Mouse (Mus musculus) stomach, postnatal 0 days (tissue): ENCODE data around the gene Gpx3. TPM values are rescaled to one million over a fixed set of nuclear protein-coding genes. Genes with fewer than 3 reads are reported as not detected.
A peak's percentile ranks its signal among the peaks of the same experiment; 100 is the strongest.

Source experiments
- ATAC-seq: fragments of 200-750 bp; cut with Nextera tagmentation; 2 replicates; pipeline ENCODE4 v1.8.0; 2017; ENCODE audit not compliant: low FRiP score, low TSS enrichment
- DNase-seq: peaks from one replicate; pipeline ENCODE4 v3.0.0-alpha.2; 2016; ENCODE audit warnings: low spot score
- H3K27ac ChIP-seq: fragments of 300-500 bp; sonication (generic); replicated peaks from 2 replicates; pipeline ENCODE4 v1.5.1; 2014; ENCODE audit warnings: mild to moderate bottlenecking, control low read depth
- H3K27me3 ChIP-seq: fragments of 300-500 bp; sonication (generic); 2 replicates; pipeline ENCODE4 v1.6.1; 2014; ENCODE audit warnings: low read length; ENCODE audit not compliant: control insufficient read depth, insufficient read depth
- H3K36me3 ChIP-seq: fragments of 300-500 bp; sonication (generic); 2 replicates; pipeline ENCODE4 v1.6.1; 2014; ENCODE audit warnings: low read length, mixed read lengths; ENCODE audit not compliant: control insufficient read depth, insufficient read depth
- H3K4me1 ChIP-seq: fragments of 300-500 bp; sonication (generic); replicated peaks from 2 replicates; pipeline ENCODE4 v1.6.1; 2014; ENCODE audit warnings: antibody characterized with exemption; ENCODE audit not compliant: control insufficient read depth, insufficient read depth
- H3K4me2 ChIP-seq: fragments of 300-500 bp; sonication (generic); replicated peaks from 2 replicates; pipeline ENCODE4 v1.6.1; 2014; ENCODE audit warnings: low read depth, mild to moderate bottlenecking, control low read depth, moderate library complexity
- H3K4me3 ChIP-seq: fragments of 300-500 bp; sonication (generic); 2 replicates; pipeline ENCODE4 v1.5.1; 2014; ENCODE audit warnings: low read depth, low read length, control low read depth
- H3K9ac ChIP-seq: fragments of 300-500 bp; sonication (generic); 2 replicates; pipeline ENCODE4 v1.6.1; 2014; ENCODE audit warnings: mild to moderate bottlenecking, low read length, control low read depth, mixed read lengths
- H3K9me3 ChIP-seq: fragments of 300-500 bp; sonication (generic); 2 replicates; pipeline ENCODE4 v1.6.1; 2016; ENCODE audit warnings: low read length; ENCODE audit not compliant: control insufficient read depth
- CTCF ChIP-seq: IDR thresholded peaks from 2 replicates; pipeline ENCODE4 v1.5.1; 2016; ENCODE audit warnings: antibody characterized with exemption, low read depth, mild to moderate bottlenecking, moderate library complexity
- EP300 ChIP-seq: optimal IDR thresholded peaks from 2 replicates; pipeline ENCODE3; 2016; ENCODE audit warnings: antibody characterized with exemption
- WGBS: fragments of 180-500 bp; shearing (Covaris S2); extraction: QIAGEN DNeasy Blood & Tissue Kit; methylation state at CpG from one replicate; pipeline ENCODE4 v1.1.7; 2014; 5-methylcytosine and 5-hydroxymethylcytosine counted together
- polyA plus RNA-seq: library from polyadenylated mRNA; unstranded; fragments of >200 nt; fragmentation: Nextera tagmentation; extraction: Ambion mirVana; gene quantifications from 2 replicates; pipeline ENCODE4 v1.2.1, GENCODE M21; 2015

Gene Gpx3
- polyA plus RNA-seq, 1 experiment from 2014 or later: 206 TPM

GRCm38 (mm10) chr11:54878893-54879292, 23.4 kb upstream of the Gpx3 start:
- no peak overlapping the region for H3K4me2 ChIP-seq
- DNase-seq (no peak), ATAC-seq (no peak)
- no peaks in the 10 kb centered on the region for H3K9me3 ChIP-seq
- H3K4me1 ChIP-seq: no peaks in the 10 kb centered on the region
- TF ChIP-seq CTCF (no peak), EP300 (no peak)
- H3K9ac ChIP-seq: no peak overlapping the region
- no peak overlapping the region for H3K4me3 ChIP-seq
- H3K27ac ChIP-seq: no peak overlapping the region
- H3K36me3 ChIP-seq: peaks cover 3% of the 10 kb centered on the region
- no peaks in the 10 kb centered on the region for H3K27me3 ChIP-seq
- 73% methylated on average over 6 of the region's 6 CpGs for WGBS

DNA sequence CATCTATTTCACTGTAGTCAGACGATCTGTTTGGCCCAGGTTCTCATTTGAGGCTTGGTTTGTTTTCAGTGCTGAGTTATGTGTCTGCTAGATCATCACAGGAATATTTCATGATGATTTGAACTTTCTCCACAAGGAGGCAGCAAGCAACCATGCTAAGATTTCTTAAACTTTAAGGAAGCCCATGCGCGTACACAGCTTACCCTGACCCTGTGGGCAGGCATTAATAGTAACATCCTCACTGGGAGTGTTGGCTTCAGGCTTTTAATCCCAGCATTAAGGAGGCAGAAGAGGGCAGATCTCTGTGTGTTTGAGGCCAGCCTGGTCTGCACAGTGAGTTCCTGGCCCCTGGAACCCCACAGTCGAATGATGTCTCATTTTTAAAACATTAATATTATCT, 22.8 kb upstream of the Gpx3 start:
- no peaks in the 10 kb centered on the region for H3K27me3 ChIP-seq
- no peak for DNase-seq
- no peak overlapping the region for H3K4me3 ChIP-seq
- H3K4me2 ChIP-seq: no peak overlapping the region
- H3K4me1 ChIP-seq: no peaks in the 10 kb centered on the region
- H3K9me3 ChIP-seq: no peaks in the 10 kb centered on the region
- peak; percentile 63; the same call in 1 of the 2 replicates for ATAC-seq
- H3K27ac ChIP-seq: no peak overlapping the region
- TF ChIP-seq CTCF (peak; percentile 95), EP300 (no peak)
- no peaks in the 10 kb centered on the region for H3K36me3 ChIP-seq
- 14% methylated on average over 4 of the region's 4 CpGs for WGBS
- no peak overlapping the region for H3K9ac ChIP-seq

DNA sequence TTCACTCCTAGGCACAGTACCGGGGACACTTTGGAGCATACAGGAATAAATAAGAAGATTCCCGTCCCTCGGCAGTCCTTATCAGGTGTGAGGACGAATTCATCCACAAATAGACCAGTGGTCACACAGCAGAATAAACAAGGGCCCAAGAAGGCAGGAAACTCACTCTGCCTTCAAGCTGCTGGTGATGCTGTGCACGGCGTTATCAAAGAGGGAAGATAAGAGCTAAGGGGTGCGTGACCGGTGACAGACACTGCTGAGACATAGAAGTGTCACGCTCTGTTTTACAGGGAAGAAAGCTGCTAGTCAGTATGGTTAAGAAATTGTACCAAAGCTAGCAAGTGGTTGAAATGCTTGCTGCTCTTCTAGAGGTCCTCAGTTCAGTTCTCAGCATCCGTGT, 22.3 kb upstream of the Gpx3 start:
- no peaks in the 10 kb centered on the region for H3K27me3 ChIP-seq
- no peak for DNase-seq
- H3K4me2 ChIP-seq: no peak overlapping the region
- H3K4me1 ChIP-seq: no peaks in the 10 kb centered on the region
- H3K36me3 ChIP-seq: no peaks in the 10 kb centered on the region
- no peak overlapping the region for H3K27ac ChIP-seq
- TF ChIP-seq CTCF (no peak), EP300 (no peak)
- no peaks in the 10 kb centered on the region for H3K9me3 ChIP-seq
- H3K9ac ChIP-seq: no peak overlapping the region
- ATAC-seq: no peak
- no peak overlapping the region for H3K4me3 ChIP-seq
- 55% methylated on average over 10 of the region's 10 CpGs for WGBS

DNA sequence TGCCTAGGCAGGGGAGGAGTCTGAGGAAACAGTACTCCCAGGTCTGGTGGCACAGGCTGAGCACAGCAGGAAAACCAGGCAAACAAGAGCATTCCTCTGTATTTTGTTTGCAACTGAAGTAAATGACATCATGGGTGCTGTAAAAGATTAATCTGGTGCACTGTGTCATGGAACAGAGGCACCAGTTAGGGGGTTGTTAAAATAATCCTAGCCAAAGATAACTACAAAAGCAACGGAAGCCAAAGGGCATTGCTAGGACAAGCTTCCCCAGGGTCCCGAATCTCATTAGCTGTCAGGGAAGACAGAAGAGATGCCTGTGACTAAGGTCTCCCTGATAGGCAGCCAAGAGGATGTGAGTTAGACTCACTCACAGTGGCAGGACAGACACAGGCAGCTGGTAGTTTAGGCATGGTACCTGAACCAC, 21.2 kb upstream of the Gpx3 start:
- Histone ChIP-seq H3K27ac (no peak overlapping the region), H3K9me3 (no peaks in the 10 kb centered on the region), H3K4me3 (no peak overlapping the region), H3K4me1 (no peaks in the 10 kb centered on the region), H3K4me2 (no peak overlapping the region), H3K27me3 (no peaks in the 10 kb centered on the region), H3K36me3 (no peaks in the 10 kb centered on the region), H3K9ac (no peak overlapping the region)
- ATAC-seq (peak; percentile 50), DNase-seq (no peak)
- WGBS: 5% methylated on average over 2 of the region's 2 CpGs
- TF ChIP-seq CTCF (no peak), EP300 (no peak)

- DNase-seq: no peak
- WGBS: 40% methylated on average over 8 of the region's 8 CpGs
- Histone ChIP-seq H3K27me3 (no peaks in the 10 kb centered on the region), H3K9me3 (no peaks in the 10 kb centered on the region), H3K4me3 (no peak overlapping the region), H3K36me3 (no peaks in the 10 kb centered on the region), H3K9ac (no peak overlapping the region), H3K4me1 (no peaks in the 10 kb centered on the region), H3K27ac (no peak overlapping the region), H3K4me2 (no peak overlapping the region)
- TF ChIP-seq EP300: no peak
- peak; percentile 44 for TF ChIP-seq CTCF
- no peak for ATAC-seq
These were observed 19.6 kb upstream of the Gpx3 start for GRCm38 (mm10) chr11:54882671-54883070.

- WGBS: 78% methylated on average over 5 of the region's 5 CpGs
- H3K4me1 ChIP-seq: no peaks in the 10 kb centered on the region
- no peaks in the 10 kb centered on the region for H3K27me3 ChIP-seq
- H3K27ac ChIP-seq: peak overlapping the region; percentile 53
- TF ChIP-seq EP300 (no peak), CTCF (no peak)
- H3K36me3 ChIP-seq: no peaks in the 10 kb centered on the region
- no peaks in the 10 kb centered on the region for H3K9me3 ChIP-seq
- H3K4me2 ChIP-seq: no peak overlapping the region
- ATAC-seq (no peak), DNase-seq (no peak)
- no peak overlapping the region for H3K9ac ChIP-seq
- no peak overlapping the region for H3K4me3 ChIP-seq
These were observed 17.9 kb upstream of the Gpx3 start for GRCm38 (mm10) chr11:54884197-54884828.
